Mouse (Mus musculus) midbrain, embryonic 16.5 days (tissue): ENCODE measurements around the gene Gm15130. TPM values are rescaled to one million over a fixed set of nuclear protein-coding genes. Genes with fewer than 3 reads are reported as not detected.

Experiments used
- ATAC-seq: fragments of 200-750 bp; cut with Nextera tagmentation; 2 replicates; pipeline ENCODE4 v1.8.0; 2017; ENCODE audit warnings: moderate TSS enrichment
- H3K27ac ChIP-seq: fragments of 300-500 bp; sonication (generic); 2 replicates; pipeline ENCODE4 v1.5.1; 2014; ENCODE audit warnings: mild to moderate bottlenecking, low read length, mixed read lengths
- H3K27me3 ChIP-seq: fragments of 300-500 bp; sonication (generic); 2 replicates; pipeline ENCODE4 v1.6.1; 2014; ENCODE audit warnings: low read depth, low read length, mixed read lengths; ENCODE audit not compliant: control insufficient read depth, insufficient read depth
- H3K36me3 ChIP-seq: fragments of 300-500 bp; sonication (generic); 2 replicates; pipeline ENCODE4 v1.6.1; 2014; ENCODE audit warnings: mild to moderate bottlenecking, low read length, moderate library complexity, mixed read lengths; ENCODE audit not compliant: control insufficient read depth, insufficient read depth
- H3K4me1 ChIP-seq: fragments of 300-500 bp; sonication (generic); 2 replicates; pipeline ENCODE4 v1.6.1; 2014; ENCODE audit warnings: mild to moderate bottlenecking, low read length, mixed read lengths; ENCODE audit not compliant: control insufficient read depth, insufficient read depth
- H3K4me2 ChIP-seq: fragments of 300-500 bp; sonication (generic); 2 replicates; pipeline ENCODE4 v1.6.1; 2014; ENCODE audit warnings: mild to moderate bottlenecking, low read length, mixed read lengths
- H3K4me3 ChIP-seq: fragments of 300-500 bp; sonication (generic); 2 replicates; pipeline ENCODE4 v1.5.1; 2014; ENCODE audit warnings: low read depth, mild to moderate bottlenecking, low read length, moderate library complexity, mixed read lengths
- H3K9ac ChIP-seq: fragments of 300-500 bp; sonication (generic); 2 replicates; pipeline ENCODE4 v1.6.1; 2014; ENCODE audit warnings: low read depth, low read length, mixed read lengths
- H3K9me3 ChIP-seq: fragments of 300-500 bp; sonication (generic); replicated peaks from 2 replicates; pipeline ENCODE4 v1.6.1; 2014; ENCODE audit warnings: mild to moderate bottlenecking, low read length, mixed read lengths; ENCODE audit not compliant: control insufficient read depth, poor library complexity, severe bottlenecking
- WGBS: fragments of 180-500 bp; shearing (Covaris S2); extraction: QIAGEN DNeasy Blood & Tissue Kit; methylation state at CpG from one replicate; pipeline ENCODE4 v1.1.7; 2014; 5-methylcytosine and 5-hydroxymethylcytosine counted together
- polyA plus RNA-seq: library from polyadenylated mRNA; unstranded; fragments of >200 nt; fragmentation: Nextera tagmentation; extraction: Ambion mirVana; gene quantifications from 2 replicates; pipeline ENCODE4 v1.2.1, GENCODE M21; 2015

The Gm15130 gene
- not detected in 2 replicates for polyA plus RNA-seq

- Histone ChIP-seq H3K9ac (no peak within 1 kb of the TSS), H3K27ac (no peak within 1 kb of the TSS), H3K27me3 (no peaks in the 10 kb centered on the region), H3K9me3 (no peaks in the 10 kb centered on the region), H3K4me2 (no peak within 1 kb of the TSS), H3K36me3 (no peaks in the 10 kb centered on the region), H3K4me3 (no peak within 1 kb of the TSS), H3K4me1 (no peaks in the 10 kb centered on the region)
- WGBS = 83% methylated on average over 2 of the region's 2 CpGs
- no peak for ATAC-seq
These were observed at the start of gene Gm15130 for GRCm38 (mm10) chr2:111152836-111153235. Gene Gm15130, minus strand, starts transcription at chr2:111152936.

GRCm38 (mm10) chr2:111182068-111182467 is 29.3 kb upstream of the Gm15130 start:
- H3K9me3 ChIP-seq = no peaks in the 10 kb centered on the region
- no peak overlapping the region for H3K9ac ChIP-seq
- H3K36me3 ChIP-seq = no peaks in the 10 kb centered on the region
- H3K27ac ChIP-seq = no peak overlapping the region
- no peak for ATAC-seq
- H3K4me2 ChIP-seq = no peak overlapping the region
- H3K4me1 ChIP-seq = no peaks in the 10 kb centered on the region
- H3K4me3 ChIP-seq = no peak overlapping the region
- H3K27me3 ChIP-seq = no peaks in the 10 kb centered on the region
- 95% methylated on average over 11 of the region's 11 CpGs for WGBS

GRCm38 (mm10) chr2:111135739-111136138 is 17.0 kb downstream of the Gm15130 start:
- no peak overlapping the region for H3K9ac ChIP-seq
- 69% methylated on average over 5 of the region's 5 CpGs for WGBS
- no peak for ATAC-seq

GRCm38 (mm10) chr2:111105882-111106281 is 46.9 kb downstream of the Gm15130 start, which contains the start of gene Gm13941:
Gene Gm13941, minus strand, starts transcription at chr2:111105982.
- H3K4me2 ChIP-seq = no peak within 1 kb of the TSS
- no peak for ATAC-seq
- H3K4me1 ChIP-seq = no peaks in the 10 kb centered on the region
- no peaks in the 10 kb centered on the region for H3K36me3 ChIP-seq
- no peaks in the 10 kb centered on the region for H3K9me3 ChIP-seq
- no peak within 1 kb of the TSS for H3K9ac ChIP-seq
- H3K27ac ChIP-seq = no peak within 1 kb of the TSS
- H3K27me3 ChIP-seq = no peaks in the 10 kb centered on the region
- no peak within 1 kb of the TSS for H3K4me3 ChIP-seq

More at GRCm38 (mm10) chr2:111135739-111136138, 17.0 kb downstream of the Gm15130 start:
- H3K4me1 ChIP-seq = no peaks in the 10 kb centered on the region
- H3K36me3 ChIP-seq = no peaks in the 10 kb centered on the region
- no peak overlapping the region for H3K4me2 ChIP-seq
- H3K27me3 ChIP-seq = no peaks in the 10 kb centered on the region
- H3K27ac ChIP-seq = no peak overlapping the region
- H3K9me3 ChIP-seq = no peaks in the 10 kb centered on the region
- no peak overlapping the region for H3K4me3 ChIP-seq

Other genes starting within 250 kb of the Gm15130 start
- gene Ano3, start 202.0 kb downstream of the Gm15130 start, polyA plus RNA-seq = 0.95 and 0.96 TPM in 2 replicates
- gene Gm13941, start 47.0 kb downstream of the Gm15130 start, polyA plus RNA-seq = not detected in 2 replicates
- gene 4930430A15Rik, start 76.7 kb upstream of the Gm15130 start, polyA plus RNA-seq = not detected in 2 replicates
- not detected in 2 replicates for gene Olfr1275, start 82.3 kb upstream of the Gm15130 start, polyA plus RNA-seq
- gene Olfr1276, start 101.6 kb upstream of the Gm15130 start, polyA plus RNA-seq = not detected in 2 replicates
- not detected in 2 replicates for gene Olfr1277, start 121.2 kb upstream of the Gm15130 start, polyA plus RNA-seq
- not detected in 2 replicates for gene Olfr1278, start 137.2 kb upstream of the Gm15130 start, polyA plus RNA-seq
- gene Olfr1279, start 147.7 kb upstream of the Gm15130 start, polyA plus RNA-seq = not detected in 2 replicates
- not detected in 2 replicates for gene Olfr1280, start 161.1 kb upstream of the Gm15130 start, polyA plus RNA-seq
- gene Olfr1281, start 173.6 kb upstream of the Gm15130 start, polyA plus RNA-seq = not detected in 2 replicates
- not detected in 2 replicates for gene Olfr1282, start 183.1 kb upstream of the Gm15130 start, polyA plus RNA-seq
- gene Olfr1283, start 213.9 kb upstream of the Gm15130 start, polyA plus RNA-seq = not detected in 2 replicates
- not detected in 2 replicates for gene Olfr1284, start 222.6 kb upstream of the Gm15130 start, polyA plus RNA-seq